Mouse (Mus musculus): Measurements from ENCODE around the gene Srpk2. TPM values are rescaled to one million over a fixed set of nuclear protein-coding genes. Genes with fewer than 3 reads are reported as not detected.
"Not testable (repeated sequence)": the region's sequence is repeated elsewhere in the genome, so short reads cannot be mapped to it uniquely, and the experiment has no call there.

Srpk2 gene
- polyA plus RNA-seq, 1 experiment from 2014 or later = 101 TPM

GRCm38 (mm10) chr5:23665906-23666305 is 18.5 kb downstream of the Srpk2 start:
- Histone ChIP-seq H3K4me2 (no peak overlapping the region), H3K9me3 (replicated peaks) (no peaks in the 10 kb centered on the region), H3K36me3 (no peaks in the 10 kb centered on the region), H3K27ac (replicated peaks) (no peak overlapping the region), H3K9ac (replicated peaks) (no peak overlapping the region), H3K4me3 (replicated peaks) (no peak overlapping the region), H3K27me3 (replicated peaks) (no peaks in the 10 kb centered on the region), H3K4me1 (no peaks in the 10 kb centered on the region)
- ATAC-seq (ENCODE audit: low FRiP score) = no peak

DNA sequence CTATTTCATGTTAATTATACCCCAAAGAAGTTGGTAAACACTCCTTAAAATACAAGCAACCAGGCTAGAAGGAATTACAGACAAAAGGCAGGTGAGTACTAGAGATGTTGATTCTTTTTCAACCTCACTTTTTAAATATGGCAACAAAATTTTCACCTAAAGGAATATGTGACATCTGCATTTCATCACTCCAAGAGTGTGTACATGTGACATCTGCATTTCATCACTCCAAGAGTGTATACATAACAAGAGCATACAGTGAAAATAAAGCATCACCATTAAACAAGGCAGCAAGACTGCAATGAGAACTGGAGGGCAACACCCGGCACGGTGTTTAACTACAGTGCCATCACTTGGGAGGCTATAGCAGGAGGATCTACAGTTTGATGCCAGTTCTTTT is 23.2 kb downstream of the Srpk2 start:
- no peak for ATAC-seq (ENCODE audit: low FRiP score)
- H3K27ac ChIP-seq (replicated peaks) = no peak overlapping the region
- WGBS = 95% methylated on average over 2 of the region's 2 CpGs
- no peak overlapping the region for H3K4me2 ChIP-seq
- H3K4me1 ChIP-seq = no peaks in the 10 kb centered on the region
- no peaks in the 10 kb centered on the region for H3K36me3 ChIP-seq
- H3K9me3 ChIP-seq (replicated peaks) = no peaks in the 10 kb centered on the region
- no peak overlapping the region for H3K4me3 ChIP-seq (replicated peaks)
- H3K9ac ChIP-seq (replicated peaks) = no peak overlapping the region
- H3K27me3 ChIP-seq (replicated peaks) = no peaks in the 10 kb centered on the region

GRCm38 (mm10) chr5:23658017-23658416 is 26.4 kb downstream of the Srpk2 start:
- 0 out of 2 replicates have a peak, but pooled peaks cover 3% of the 10 kb centered on the region for H3K4me1 ChIP-seq
- H3K4me2 ChIP-seq = no peak overlapping the region
- H3K36me3 ChIP-seq = no peaks in the 10 kb centered on the region
- no peak overlapping the region for H3K9ac ChIP-seq (replicated peaks)
- WGBS = 79% methylated on average over 5 of the region's 5 CpGs
- H3K9me3 ChIP-seq (replicated peaks) = no peaks in the 10 kb centered on the region
- ATAC-seq (ENCODE audit: low FRiP score) = no peak
- no peaks in the 10 kb centered on the region for H3K27me3 ChIP-seq (replicated peaks)
- H3K4me3 ChIP-seq (replicated peaks) = no peak overlapping the region
- no peak overlapping the region for H3K27ac ChIP-seq (replicated peaks)

DNA sequence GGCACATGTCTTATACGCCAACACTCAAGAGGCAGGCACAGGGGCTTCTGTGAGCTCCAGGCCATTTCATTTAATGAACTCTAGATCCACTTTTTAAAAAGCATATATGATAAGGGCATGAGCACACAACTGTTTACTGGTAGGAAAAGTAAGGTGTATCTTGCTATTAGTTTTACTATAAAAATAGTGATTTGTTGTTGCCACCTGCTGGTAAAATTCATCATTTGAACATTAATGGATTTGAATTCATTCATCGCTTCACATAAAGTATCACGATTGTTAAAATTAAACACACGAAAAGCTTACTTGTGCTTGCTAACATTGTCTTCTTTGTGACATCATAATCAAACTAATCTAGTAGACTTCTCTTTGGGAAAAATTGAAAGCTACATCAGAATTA is 27.8 kb downstream of the Srpk2 start:
- H3K4me2 ChIP-seq = no peak overlapping the region
- H3K27me3 ChIP-seq (replicated peaks) = no peaks in the 10 kb centered on the region
- no peaks in the 10 kb centered on the region for H3K36me3 ChIP-seq
- 91% methylated on average over 4 of the region's 4 CpGs for WGBS
- ATAC-seq (ENCODE audit: low FRiP score) = no peak
- no peak overlapping the region for H3K27ac ChIP-seq (replicated peaks)
- H3K4me1 ChIP-seq = 0 out of 2 replicates have a peak, but pooled peaks cover 3% of the 10 kb centered on the region
- no peak overlapping the region for H3K4me3 ChIP-seq (replicated peaks)
- H3K9ac ChIP-seq (replicated peaks) = no peak overlapping the region
- H3K9me3 ChIP-seq (replicated peaks) = no peaks in the 10 kb centered on the region

DNA sequence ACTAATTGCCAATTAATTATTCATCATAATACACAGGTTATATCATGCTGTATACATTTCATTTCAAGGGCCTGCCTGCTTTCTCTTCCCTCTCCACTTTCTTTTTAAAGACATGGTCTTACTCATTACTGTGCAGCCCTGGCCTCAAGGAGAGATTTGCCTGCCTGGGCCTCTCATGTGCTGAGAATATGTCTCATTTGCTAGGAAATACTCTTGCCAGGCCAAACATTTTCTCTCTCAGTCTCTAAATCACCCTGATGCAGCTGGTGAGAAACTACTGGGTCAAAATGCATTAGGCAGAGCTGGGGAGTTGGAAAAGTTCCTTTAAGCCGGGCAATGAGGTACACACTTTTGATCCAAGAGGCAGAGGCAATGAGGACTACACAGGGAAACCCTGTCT is 29.4 kb downstream of the Srpk2 start:
- no peaks in the 10 kb centered on the region for H3K9me3 ChIP-seq (replicated peaks)
- H3K36me3 ChIP-seq = no peaks in the 10 kb centered on the region
- no peaks in the 10 kb centered on the region for H3K27me3 ChIP-seq (replicated peaks)
- no peak overlapping the region for H3K9ac ChIP-seq (replicated peaks)
- 0 out of 2 replicates have a peak, but pooled peaks cover 6% of the 10 kb centered on the region for H3K4me1 ChIP-seq
- no peak for ATAC-seq (ENCODE audit: low FRiP score)
- no peak overlapping the region for H3K4me3 ChIP-seq (replicated peaks)
- no peak overlapping the region for H3K4me2 ChIP-seq
- no peak overlapping the region for H3K27ac ChIP-seq (replicated peaks)
- 73% methylated on average over 1 of the region's 1 CpGs for WGBS

DNA sequence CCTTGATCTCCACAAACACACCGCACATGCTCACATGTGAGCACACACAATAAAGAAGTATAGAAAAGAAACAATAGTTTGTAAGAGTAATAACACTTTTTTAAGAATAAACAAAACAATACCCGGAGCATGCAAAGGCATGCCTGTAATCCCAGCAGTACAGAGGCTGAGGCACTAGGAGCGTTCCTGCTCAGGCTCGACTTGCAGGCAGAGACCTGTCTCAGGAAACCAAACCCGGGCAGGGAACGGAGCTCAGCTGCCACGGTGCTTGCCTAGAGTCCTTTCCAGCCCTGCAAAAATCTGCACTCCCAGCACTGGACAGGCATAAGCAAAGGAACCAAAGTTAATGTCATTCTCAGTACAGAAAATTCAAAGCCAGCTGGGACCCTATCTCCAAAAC is 32.1 kb downstream of the Srpk2 start:
- Histone ChIP-seq H3K9me3 (replicated peaks) (no peaks in the 10 kb centered on the region), H3K4me1 (0 out of 2 replicates have a peak, but pooled peaks cover 6% of the 10 kb centered on the region), H3K27me3 (replicated peaks) (no peaks in the 10 kb centered on the region), H3K9ac (replicated peaks) (no peak overlapping the region), H3K4me2 (no peak overlapping the region), H3K36me3 (no peaks in the 10 kb centered on the region), H3K4me3 (replicated peaks) (no peak overlapping the region), H3K27ac (replicated peaks) (no peak overlapping the region)
- WGBS = 84% methylated on average over 7 of the region's 7 CpGs
- no peak for ATAC-seq (ENCODE audit: low FRiP score)

GRCm38 (mm10) chr5:23651786-23652185 is 32.6 kb downstream of the Srpk2 start:
- ATAC-seq (ENCODE audit: low FRiP score) = no peak
- H3K4me2 ChIP-seq = no peak overlapping the region

DNA sequence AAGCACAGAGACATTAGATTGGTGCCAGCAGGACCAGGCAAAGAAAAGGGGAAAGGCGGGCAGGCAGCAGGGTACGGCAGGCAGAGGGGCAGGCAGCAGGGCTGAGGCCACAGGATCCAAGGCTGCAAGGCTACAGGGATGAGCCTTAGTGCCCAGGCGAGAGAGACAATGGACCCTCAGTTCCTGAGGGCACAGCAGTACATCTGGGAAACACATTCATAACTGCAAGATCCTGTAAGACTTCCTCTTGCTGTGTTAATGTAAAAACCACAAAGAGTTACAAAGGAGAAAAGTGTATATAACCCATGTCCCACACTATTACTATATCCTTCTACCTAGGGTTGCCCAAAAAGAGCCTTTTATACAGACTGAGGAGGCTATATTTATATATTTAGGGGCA is 33.9 kb downstream of the Srpk2 start:
- H3K9me3 ChIP-seq (replicated peaks) = no peaks in the 10 kb centered on the region
- H3K27me3 ChIP-seq (replicated peaks) = no peaks in the 10 kb centered on the region
- no peak overlapping the region for H3K4me2 ChIP-seq
- no peak overlapping the region for H3K9ac ChIP-seq (replicated peaks)
- no peaks in the 10 kb centered on the region for H3K36me3 ChIP-seq
- no peak for ATAC-seq (ENCODE audit: low FRiP score)
- 75% methylated on average over 3 of the region's 3 CpGs for WGBS
- H3K27ac ChIP-seq (replicated peaks) = no peak overlapping the region
- H3K4me3 ChIP-seq (replicated peaks) = no peak overlapping the region
- 0 out of 2 replicates have a peak, but pooled peaks cover 6% of the 10 kb centered on the region for H3K4me1 ChIP-seq

More at GRCm38 (mm10) chr5:23651786-23652185, 32.6 kb downstream of the Srpk2 start:
- H3K27me3 ChIP-seq (replicated peaks) = no peaks in the 10 kb centered on the region
- no peak overlapping the region for H3K4me3 ChIP-seq (replicated peaks)
- H3K36me3 ChIP-seq = no peaks in the 10 kb centered on the region
- H3K4me1 ChIP-seq = 0 out of 2 replicates have a peak, but pooled peaks cover 6% of the 10 kb centered on the region
- no peak overlapping the region for H3K27ac ChIP-seq (replicated peaks)
- no peak overlapping the region for H3K9ac ChIP-seq (replicated peaks)
- WGBS = 92% methylated on average over 3 of the region's 3 CpGs
- no peaks in the 10 kb centered on the region for H3K9me3 ChIP-seq (replicated peaks)

DNA sequence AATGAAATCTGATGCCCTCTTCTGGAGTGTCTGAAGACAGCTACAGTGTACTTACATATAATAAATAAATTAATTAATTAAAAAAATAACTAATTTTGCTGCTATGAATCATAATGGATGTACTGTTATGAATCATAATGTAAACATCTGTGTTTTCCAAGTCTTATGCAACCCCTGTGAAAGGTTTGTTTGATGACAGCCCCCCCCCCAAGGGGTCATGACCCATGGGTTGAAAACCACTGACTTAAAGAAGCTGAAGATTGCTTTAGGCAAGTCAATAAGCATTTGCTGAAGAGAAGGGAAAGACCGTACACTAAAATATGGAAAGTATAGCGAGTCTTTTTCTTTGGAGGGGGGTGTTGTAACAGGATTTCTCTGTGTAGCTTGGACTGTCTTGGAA is 35.2 kb downstream of the Srpk2 start:
- no peak for ATAC-seq (ENCODE audit: low FRiP score)

GRCm38 (mm10) chr5:23645671-23646070 is 38.7 kb downstream of the Srpk2 start:
- H3K36me3 ChIP-seq = no peaks in the 10 kb centered on the region
- no peak overlapping the region for H3K4me2 ChIP-seq
- ATAC-seq (ENCODE audit: low FRiP score) = no peak
- H3K9ac ChIP-seq (replicated peaks) = no peak overlapping the region
- H3K9me3 ChIP-seq (replicated peaks) = no peaks in the 10 kb centered on the region
- no peak overlapping the region for H3K4me3 ChIP-seq (replicated peaks)
- H3K4me1 ChIP-seq = 0 out of 2 replicates have a peak, but pooled peaks cover 2% of the 10 kb centered on the region
- WGBS = 74% methylated on average over 3 of the region's 3 CpGs
- H3K27ac ChIP-seq (replicated peaks) = no peak overlapping the region
- no peaks in the 10 kb centered on the region for H3K27me3 ChIP-seq (replicated peaks)

More for the DNA sequence above, 35.2 kb downstream of the Srpk2 start:
- Histone ChIP-seq H3K36me3 (no peaks in the 10 kb centered on the region), H3K4me3 (replicated peaks) (no peak overlapping the region), H3K27me3 (replicated peaks) (no peaks in the 10 kb centered on the region), H3K4me2 (no peak overlapping the region), H3K27ac (replicated peaks) (no peak overlapping the region), H3K9me3 (replicated peaks) (no peaks in the 10 kb centered on the region), H3K4me1 (0 out of 2 replicates have a peak, but pooled peaks cover 2% of the 10 kb centered on the region), H3K9ac (replicated peaks) (no peak overlapping the region)
- WGBS = 99% methylated on average over 2 of the region's 2 CpGs

DNA sequence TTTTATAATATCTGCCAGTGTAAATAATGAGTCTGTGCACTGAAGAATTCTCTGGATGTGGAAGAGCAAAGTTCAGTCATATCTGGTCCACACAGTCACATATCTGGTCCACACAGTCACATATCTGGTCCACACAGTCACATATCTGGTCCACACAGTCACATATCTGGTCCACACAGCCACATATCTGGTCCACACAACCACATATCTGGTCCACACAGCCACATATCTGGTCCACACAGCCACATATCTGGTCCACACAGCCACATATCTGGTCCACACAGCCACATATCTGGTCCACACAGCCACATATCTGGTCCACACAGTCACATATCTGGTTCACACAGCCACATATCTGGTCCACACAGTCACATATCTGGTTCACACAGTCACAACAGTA is 45.2 kb downstream of the Srpk2 start:
- H3K9me3 ChIP-seq (replicated peaks); H3K36me3 ChIP-seq; H3K27ac ChIP-seq (replicated peaks); H3K4me1 ChIP-seq; ATAC-seq (ENCODE audit: low FRiP score); H3K4me2 ChIP-seq; H3K9ac ChIP-seq (replicated peaks); H3K27me3 ChIP-seq (replicated peaks); H3K4me3 ChIP-seq (replicated peaks): not testable (repeated sequence)

GRCm38 (mm10) chr5:23638023-23638422 is 46.4 kb downstream of the Srpk2 start:
- H3K9ac ChIP-seq (replicated peaks) = no peak overlapping the region
- 89% methylated on average over 4 of the region's 4 CpGs for WGBS
- H3K36me3 ChIP-seq = no peaks in the 10 kb centered on the region
- no peak for ATAC-seq (ENCODE audit: low FRiP score)
- H3K4me1 ChIP-seq = peaks cover 4% of the 10 kb centered on the region; the same call in 1 of the 2 replicates
- H3K27me3 ChIP-seq (replicated peaks) = no peaks in the 10 kb centered on the region
- no peak overlapping the region for H3K27ac ChIP-seq (replicated peaks)
- H3K4me2 ChIP-seq = no peak overlapping the region
- no peaks in the 10 kb centered on the region for H3K9me3 ChIP-seq (replicated peaks)
- no peak overlapping the region for H3K4me3 ChIP-seq (replicated peaks)

- Histone ChIP-seq H3K27me3 (replicated peaks) (no peaks in the 10 kb centered on the region), H3K4me1 (peaks cover 4% of the 10 kb centered on the region; the same call in 1 of the 2 replicates), H3K36me3 (no peaks in the 10 kb centered on the region), H3K9ac (replicated peaks) (no peak overlapping the region), H3K27ac (replicated peaks) (no peak overlapping the region), H3K4me3 (replicated peaks) (no peak overlapping the region), H3K9me3 (replicated peaks) (no peaks in the 10 kb centered on the region), H3K4me2 (no peak overlapping the region)
- ATAC-seq (ENCODE audit: low FRiP score) = no peak
- WGBS = 95% methylated on average over 8 of the region's 8 CpGs
Observed at GRCm38 (mm10) chr5:23637337-23637736, 47.1 kb downstream of the Srpk2 start.

All from neural tube, embryonic 15.5 days (tissue).